Mouse (Mus musculus): Measurements from ENCODE around the gene Slc25a1.
"Not testable (repeated sequence)": the region's sequence is repeated elsewhere in the genome, so short reads cannot be mapped to it uniquely, and the experiment has no call there.

Gene Slc25a1

DNA sequence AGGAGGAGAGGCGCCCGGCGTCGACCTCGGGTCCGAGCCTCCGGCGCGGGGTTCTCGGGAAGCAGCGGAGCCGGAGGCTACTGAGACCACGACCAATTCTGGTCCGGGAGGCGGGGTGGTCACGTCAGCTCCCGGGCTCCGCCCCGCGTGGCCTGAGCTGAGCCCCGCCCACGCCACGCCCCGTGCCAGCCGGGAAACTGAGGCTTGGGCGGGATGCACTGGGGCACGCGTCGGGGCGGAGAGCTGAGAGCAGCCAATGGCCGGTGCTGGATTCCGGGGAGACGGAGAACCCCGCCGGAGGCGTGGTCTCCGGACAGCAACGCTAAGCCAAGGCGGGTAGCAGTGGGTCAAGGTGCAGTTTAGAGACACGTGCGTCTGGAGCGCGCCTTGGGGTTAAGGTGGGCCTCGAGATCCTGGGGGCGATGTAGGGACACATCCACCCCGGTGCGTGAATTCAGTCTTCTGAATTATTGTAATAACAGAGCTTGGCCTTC, at the start of gene Slc25a1:
Gene Slc25a1 (minus strand): TSS at position 133 of the 494 bp plus-strand sequence.
- DNase-seq (ENCODE audit: low read depth, low spot score): peak; percentile 59

DNA sequence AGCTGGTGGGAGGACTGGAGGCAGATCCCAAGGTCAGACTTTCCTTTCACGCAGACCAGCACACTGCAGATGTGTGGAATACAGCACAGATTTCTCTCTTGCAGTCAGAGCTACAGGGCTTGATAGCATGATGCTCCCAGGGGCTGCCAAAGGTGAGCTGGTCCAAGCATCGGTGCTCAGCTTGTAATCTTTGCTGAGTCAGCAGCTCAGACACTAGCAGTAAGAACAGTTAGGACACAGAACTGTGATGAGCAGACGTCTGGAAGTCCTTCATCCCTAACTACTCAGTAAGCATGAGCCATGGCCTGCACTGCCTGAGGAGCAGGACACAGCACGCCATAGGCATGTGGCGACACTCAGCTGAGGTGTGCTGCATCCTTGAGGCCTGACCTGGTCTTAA, 43.8 kb upstream of the Slc25a1 start:
- no peak for DNase-seq (ENCODE audit: low read depth, low spot score)

DNA sequence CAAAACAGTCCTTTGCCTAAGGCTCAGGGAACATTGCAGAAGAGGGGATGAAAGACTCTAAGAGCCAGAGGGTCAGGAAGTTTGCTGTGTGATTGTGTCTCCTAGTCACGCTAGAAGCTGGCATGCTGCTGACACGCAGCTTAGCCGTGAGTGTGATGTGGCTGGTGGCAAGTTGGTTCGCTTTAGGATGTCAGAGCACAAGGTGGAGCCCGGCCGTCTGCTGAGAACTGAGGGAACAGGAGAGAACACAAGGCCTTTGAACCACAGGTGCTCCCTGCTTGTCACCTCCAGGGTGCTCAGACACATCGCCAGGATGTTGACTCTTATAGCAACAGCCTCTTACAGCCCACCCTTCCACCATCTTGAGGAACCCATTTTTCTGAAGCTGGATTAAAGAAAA, 34.1 kb upstream of the Slc25a1 start:
- no peak for DNase-seq (ENCODE audit: low read depth, low spot score)

DNA sequence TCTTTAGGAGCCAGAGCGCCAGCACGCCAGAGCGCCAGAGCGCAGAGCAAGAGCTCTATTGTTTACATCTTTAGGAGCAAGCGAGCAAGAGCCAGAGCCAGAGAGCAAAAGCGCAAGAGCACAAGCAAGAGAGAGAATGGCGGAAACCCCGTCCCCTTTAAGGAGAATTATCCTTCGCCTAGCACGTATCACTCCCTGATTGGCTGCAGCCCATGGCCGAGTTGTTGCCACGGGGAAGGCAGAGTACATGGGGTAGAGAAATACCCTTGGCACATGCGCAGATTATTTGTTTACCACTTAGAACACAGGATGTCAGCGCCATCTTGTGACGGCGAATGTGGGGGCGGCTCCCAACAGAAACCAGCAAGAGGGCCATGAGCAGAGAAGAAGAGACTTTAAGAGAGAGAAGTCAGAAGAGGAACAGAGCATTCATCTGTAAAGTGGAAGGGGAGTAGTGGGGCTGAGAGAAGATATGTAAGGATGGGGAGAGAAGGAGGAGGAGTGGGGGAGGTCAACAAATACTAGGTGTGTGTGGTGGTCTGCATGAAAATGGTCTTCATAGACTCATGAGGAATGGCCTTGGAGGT, 28.1 kb upstream of the Slc25a1 start:
- DNase-seq (ENCODE audit: low read depth, low spot score): not testable (repeated sequence)

DNA sequence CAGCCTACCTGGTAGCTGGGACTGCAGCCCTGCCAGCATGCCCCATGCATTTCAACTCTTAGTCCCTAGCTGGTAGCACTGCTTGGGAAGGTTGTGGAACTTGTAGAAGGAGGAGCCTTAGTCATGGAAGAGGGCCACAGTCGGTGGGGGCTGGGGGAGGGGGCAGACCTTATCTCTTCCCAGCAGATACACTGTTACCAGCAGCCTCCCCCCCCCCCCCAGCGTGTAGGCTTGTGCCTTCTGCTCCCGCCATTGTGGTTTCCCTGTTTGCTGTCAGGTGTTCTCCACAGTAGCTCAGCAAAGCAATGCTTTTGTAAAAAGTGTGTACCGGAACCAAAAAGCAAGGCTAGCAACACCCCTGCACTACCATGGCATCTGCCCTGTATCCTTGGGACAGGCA, 23.6 kb upstream of the Slc25a1 start:
- DNase-seq (ENCODE audit: low read depth, low spot score): no peak

DNA sequence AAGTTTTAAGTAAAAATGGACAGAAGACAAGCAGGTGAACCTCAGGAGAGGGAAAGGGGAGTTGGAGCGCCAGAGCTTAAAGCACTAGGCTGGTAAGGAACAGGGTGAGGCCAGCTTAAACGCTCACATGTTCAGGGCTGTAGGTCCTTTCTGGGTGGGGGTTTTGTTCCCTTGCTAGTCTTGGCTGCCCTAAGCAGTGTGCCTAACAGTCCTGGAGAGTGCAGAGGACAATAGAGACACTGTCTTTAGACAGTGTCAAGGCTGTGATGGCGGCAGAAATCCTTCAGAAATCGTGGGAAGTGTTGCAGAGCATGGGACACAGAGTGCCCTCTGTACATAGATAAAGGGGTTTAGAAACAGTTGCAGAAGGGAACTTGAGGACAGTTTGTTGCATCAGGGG, 22.0 kb upstream of the Slc25a1 start:
- DNase-seq (ENCODE audit: low read depth, low spot score): no peak

DNA sequence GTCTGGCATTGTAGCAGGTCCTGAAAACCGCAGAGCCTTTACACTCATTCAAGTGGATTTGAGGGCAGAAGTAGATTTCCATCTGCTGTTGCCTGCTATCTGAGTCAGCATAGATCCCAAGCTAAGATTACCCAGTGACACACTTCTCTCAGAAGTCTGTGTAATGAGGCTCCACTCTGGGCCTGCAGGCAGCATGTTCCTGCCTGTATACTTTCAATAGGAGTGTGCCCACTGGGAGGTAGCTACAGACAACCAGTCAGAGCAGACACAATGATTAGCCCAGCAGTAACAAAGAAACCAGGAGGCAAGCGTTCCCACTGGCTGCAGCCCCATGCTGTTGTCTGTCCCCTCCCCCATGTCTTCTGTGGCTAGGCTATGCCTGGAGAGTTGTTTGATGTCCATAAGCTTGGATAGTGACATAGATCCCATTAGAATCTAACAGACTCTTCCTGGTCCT, 21.4 kb upstream of the Slc25a1 start:
- no peak for DNase-seq (ENCODE audit: low read depth, low spot score)

DNA sequence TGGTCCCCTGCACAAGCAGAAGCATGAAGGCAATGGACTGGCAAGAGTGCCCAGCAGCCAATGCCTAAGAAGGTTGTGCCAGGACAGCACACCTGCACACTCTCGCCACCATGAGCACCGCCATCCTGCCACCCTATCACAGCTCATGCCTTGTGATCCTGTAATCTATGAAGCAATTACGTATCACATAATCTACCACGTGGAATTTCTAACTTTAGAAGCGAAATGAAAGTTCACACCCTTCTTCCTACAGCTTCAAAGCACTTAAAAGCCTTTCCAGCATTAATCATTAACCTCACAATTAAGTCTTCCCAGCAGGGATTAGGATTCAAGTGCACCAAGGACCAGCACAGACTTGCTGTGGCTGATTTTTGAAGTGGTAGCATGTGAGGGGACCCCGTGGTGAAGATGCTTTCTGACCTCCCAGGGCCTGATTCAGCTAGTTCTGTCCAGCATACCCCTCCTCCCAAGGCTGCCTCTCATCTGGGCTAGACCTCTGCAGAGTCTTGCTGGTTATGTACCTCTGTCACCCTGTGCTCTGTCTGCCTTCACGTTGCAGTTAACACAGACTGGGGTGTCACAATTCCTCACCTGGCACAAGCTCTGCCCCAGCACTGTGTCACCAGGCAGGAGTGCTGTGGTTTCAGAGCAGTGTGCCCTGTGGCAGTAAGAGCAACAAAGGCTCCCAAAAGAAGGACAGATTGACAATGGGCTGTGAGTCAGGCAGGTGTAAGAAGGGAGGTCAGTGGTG, 17.2 kb upstream of the Slc25a1 start:
- DNase-seq (ENCODE audit: low read depth, low spot score): no peak

DNA sequence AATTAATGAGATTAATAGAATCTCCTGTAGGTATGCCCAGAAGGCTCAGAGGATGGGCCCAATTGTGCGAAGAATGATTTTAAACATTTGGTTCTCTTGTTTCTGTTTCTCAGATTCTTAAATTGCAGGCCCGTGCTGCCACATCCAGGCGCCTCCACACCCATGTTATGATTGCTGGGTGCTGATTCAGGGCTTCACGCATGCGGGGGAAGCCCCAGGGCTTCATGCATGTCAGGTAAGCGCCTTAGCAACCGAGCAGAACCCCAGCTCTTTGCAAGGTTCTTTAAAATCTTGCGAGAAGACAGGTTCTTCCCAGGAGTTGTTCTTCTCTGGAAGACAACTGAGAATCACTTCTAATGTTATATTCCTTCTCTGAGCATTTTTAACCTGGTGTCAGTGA, 15.4 kb upstream of the Slc25a1 start:
- no peak for DNase-seq (ENCODE audit: low read depth, low spot score)

DNA sequence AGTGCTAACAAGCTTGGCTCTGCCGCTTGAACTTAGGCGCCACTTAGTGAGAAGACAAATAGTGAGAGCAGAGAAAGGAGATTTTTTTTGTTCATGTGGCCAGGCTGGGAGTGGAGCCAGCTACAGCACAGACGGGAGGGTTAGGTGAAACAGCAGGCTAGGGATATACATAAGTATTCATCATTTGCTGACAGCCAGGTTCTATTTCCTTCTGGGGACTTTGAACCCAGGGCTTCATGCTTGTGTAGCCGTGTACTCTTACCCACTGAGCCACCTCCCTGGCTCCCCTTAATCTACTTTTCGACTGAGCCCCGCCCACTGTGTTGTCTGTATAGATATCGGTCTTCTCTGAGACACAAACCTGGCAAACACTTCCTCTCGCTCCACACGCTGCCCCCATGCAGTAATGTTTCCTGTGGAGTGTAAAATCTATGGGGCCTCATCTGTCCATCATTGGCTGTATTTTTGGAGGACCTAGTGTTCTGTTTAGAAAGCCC, 11.3 kb upstream of the Slc25a1 start:
- peak; percentile 40 for DNase-seq (ENCODE audit: low read depth, low spot score)

DNA sequence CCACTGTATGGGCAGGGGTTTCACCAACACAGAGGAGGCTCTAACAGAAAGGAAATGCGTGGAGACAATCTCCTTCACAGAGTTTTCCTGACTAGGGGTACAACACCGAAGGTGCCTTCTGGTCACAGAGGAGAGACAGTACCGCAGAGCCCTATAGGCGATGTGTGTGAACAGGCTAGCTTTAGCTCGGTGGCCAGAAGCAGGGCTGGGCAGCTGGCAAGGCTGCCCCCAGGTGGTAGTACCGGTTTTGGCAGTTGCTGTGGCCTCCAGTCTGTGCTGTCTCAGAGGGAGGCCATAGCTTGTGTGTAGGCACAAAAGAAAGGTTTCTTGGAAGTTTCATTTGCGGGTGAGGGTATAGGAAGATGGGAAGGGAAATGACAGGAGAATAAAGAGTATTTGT, 10.8 kb upstream of the Slc25a1 start:
- peak; percentile 52 for DNase-seq (ENCODE audit: low read depth, low spot score)

DNA sequence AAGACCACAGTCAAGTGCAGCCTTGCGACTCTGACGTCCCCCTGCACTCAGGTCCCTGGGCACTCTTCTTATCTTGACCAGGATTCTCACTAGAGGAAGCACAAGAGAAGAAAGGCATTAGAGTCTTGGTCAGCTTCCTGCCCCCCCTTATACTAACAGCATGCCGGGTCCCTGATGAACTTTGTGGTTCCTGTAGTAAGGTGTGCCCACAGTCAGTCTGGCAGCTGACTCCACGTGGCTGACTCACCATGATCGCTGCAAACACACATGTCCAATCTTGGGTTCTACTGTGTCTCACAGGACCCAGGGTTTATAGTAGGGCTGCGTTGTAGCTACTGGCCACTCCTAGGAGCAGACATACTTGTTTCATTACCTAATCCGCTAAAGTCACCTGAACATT, 10.2 kb upstream of the Slc25a1 start:
- DNase-seq (ENCODE audit: low read depth, low spot score): no peak

DNA sequence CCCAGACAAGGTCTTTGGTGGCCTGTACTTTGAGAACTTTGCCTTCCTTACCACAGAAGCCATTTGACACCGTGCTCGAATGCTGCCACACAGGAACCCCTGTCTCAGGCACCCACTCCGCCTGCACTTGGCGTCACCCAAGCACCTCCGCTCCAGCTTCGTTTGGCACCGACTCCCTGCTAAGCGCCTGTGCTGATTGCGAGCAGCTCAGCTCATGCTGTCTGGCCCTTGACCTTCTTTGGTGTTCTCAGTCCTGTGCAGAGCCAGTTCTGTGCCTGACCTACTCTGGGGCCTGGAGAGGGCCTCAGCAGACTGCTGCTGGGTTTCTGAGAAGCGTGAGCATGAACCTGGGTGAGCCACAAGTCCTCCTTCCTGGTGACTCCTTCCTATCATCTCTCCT, 8.8 kb upstream of the Slc25a1 start:
- no peak for DNase-seq (ENCODE audit: low read depth, low spot score)

DNA sequence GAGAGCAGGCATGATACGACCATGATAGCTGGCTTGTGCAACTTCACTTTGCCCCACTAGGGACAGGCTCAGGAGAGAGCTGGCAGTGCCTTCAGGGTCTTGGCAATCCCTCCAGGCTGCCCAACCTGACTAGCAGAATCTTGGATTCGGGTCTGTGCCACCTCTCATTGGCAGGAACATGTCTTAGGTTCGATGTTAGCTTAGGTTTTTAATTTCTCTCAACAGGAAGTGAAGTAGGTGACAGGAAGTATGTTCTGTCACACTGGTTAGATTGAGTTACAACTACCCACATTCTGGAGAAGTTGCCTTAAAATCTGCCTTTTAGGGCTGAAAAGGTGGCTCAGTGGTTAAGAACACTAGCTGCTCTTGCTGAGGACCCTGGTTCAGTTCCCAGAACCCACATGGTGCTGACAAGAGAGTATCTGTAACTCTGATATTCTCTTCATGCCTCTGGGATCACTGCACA, 6.5 kb upstream of the Slc25a1 start:
- no peak for DNase-seq (ENCODE audit: low read depth, low spot score)

DNA sequence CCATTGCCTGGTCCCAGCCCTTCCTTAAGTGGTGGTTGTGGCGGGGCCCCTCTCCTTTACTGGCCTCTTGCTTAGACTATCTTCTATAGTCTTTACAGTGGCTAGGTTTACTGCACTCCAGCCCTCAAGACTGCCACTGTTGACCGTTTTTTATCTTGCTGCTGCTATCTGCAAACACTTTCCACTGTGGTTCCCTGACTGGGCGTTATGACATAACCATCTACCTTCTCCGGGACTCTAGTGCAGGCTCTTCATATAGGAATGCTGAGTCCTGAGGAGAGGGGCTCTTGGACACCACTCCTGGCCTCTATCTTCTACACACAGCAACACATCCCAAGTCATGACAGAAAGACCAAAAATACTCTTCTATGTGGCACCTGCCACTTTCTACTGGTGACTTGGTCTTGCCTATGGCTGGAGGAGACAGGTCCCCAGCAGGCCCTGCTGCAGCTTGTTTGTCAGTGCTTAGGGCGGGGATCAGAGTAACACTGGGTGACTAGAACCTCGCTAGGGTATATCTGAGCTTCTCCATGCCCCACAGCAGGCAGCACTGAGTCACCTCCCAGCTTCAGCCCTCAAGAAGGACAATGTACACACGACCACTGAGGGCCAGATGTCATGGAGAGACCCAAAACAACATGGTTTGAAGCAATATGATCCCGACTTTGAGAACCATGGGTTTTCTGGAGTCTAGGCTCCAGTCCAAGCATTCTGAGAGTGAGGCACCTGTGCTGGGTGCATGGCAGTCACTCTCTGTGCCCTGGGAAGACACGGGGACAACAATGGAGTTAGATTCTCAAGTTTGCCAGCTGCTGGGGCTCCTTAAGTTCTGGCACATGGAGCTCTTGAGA, 5.8 kb upstream of the Slc25a1 start:
- DNase-seq (ENCODE audit: low read depth, low spot score): no peak

DNA sequence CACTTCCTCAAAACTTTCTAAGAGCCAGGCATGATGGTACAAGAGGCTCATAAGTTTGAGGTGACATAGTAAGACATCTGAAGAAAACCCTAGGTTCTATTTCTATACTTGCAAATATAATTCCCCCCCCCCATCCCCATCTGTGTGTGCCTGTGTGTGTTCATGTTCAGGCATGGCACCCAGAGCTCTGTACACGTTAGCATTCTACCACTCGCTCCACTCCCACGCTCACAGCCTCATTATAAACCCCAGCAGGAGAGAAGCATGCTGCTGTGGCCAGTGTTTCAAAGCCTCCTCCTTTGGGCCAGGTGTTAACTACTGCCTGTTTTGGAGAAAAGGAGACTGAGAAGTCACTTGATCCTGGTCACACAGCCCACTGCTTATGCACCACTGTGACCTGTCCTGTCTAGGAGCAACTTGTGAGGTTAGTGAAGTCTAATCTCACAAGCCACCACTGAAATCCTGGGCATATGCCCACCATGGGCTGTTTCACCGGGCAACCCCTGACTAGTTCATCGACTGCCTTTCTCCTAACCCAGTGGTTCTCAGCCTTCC, 4.0 kb upstream of the Slc25a1 start:
- DNase-seq (ENCODE audit: low read depth, low spot score): no peak

DNA sequence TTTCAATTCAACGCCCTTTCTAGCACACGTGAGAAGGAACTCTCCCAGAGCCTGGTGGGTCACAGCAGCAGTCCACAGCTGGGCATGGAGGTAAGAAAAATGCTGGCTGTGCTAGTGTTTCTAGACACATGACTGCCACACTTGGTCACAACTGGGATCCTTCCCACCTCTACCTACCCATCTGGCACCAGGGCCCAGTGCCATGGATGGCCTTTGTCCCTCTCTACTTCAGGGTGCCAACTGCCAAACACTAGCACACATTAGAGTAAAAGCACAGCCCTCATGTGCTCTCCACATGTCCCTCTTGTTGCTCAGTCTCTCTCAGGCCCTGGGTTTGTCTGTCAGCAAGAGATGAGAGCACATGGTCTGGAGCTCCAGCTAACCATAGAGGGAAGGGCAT, 1.6 kb upstream of the Slc25a1 start:
- no peak for DNase-seq (ENCODE audit: low read depth, low spot score)

DNA sequence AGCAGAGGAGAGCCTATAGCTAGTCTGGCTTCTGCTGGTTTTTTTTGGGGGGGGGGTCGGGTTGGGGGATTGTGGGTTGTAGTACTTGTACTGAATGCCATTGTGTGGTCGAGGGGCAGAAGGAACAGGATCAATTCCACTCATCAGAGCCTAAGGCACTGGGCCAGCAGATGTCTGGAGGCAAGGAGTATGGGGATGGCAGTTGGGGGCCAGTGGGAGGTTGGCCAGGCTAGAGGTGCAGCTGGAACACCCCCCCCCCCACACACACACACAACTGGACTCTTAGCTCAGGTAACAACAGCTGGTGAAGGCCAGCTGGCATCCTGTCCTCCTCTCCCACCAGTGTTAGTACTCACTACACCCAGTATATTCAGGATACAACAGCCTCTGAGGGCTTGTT, 1.2 kb upstream of the Slc25a1 start:
- no peak for DNase-seq (ENCODE audit: low read depth, low spot score)

DNA sequence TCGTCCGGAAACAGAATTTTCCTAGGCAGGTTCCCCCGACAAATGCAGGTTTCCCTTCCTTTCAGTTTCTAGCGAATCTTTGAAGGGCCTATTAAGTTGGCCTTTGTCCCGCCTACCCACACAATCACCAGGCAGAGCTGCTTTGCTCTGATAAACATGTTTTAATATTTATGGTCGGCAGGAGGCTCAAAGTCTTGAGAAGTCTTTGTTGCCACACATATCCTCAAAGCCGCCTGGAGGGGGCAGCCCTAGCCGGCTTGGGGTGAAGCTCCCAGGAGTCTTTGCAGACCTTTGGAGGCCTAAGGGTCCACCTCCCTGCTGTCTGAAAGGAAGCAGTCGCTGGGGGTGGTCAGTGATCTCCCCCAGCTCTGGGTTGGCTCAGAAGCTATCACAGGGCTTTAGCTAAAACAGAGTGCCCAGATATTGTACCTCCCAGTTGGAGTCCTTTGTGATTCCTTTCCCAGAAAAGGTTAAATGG, 647 bp upstream of the Slc25a1 start:
- DNase-seq (ENCODE audit: low read depth, low spot score): peak; percentile 40

DNA sequence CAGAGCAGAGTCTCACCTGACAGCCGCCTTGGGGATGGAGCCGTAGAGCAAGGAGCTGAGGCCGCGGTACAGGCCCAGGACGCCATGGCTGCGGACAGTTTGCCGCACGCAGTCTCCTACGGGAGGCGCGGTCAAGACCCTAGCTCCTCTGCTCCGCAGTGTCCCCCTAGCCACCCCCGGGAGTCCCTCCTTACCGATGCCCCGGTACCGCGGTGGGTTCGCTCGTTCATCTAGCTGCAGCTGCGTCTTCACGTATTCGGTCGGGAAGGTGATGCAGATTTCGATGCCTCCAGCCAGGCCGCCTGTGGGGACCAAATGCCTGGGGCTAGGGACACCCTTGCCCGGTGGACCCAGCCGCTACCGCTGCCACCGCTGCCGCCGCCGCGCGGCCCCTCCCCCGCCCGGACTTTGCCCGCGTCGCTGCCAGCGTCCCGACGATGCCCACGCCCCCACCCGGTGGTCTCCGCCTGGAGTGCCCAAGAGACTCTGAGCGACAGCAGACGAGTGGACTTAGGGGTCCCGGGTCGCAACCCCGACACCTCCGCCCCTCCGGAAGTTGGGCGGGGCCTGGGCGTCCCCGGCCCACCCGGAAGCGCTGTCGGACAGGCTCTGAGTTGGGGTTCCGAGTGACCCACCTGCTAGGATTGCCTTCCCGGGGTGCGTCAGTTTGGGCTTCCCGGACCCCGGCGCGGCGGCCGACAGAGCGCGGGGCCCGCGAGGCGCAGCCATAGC, 502 bp downstream of the Slc25a1 start:
- DNase-seq (ENCODE audit: low read depth, low spot score): no peak

DNA sequence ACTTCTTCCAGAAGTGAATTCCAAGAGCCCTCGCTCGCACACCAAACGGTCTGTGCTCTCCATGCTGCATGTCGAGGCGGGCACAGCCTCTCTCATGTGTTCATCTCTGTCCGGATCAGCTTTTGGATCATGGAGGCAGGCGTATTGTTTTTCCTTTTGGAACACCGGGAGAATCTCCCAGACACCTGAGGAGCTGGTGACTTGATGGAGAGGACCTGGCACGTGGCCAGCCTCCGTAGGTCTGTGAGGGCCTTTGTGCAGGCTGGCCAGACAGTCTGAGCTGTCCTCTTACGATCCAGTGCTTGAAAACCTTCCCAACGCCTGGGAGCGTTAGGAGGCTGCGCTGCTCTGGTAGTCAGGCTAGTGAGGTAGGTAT, 5.9 kb downstream of the Slc25a1 start:
- DNase-seq (ENCODE audit: low read depth, low spot score): no peak
